Mouse (Mus musculus) lung, postnatal 0 days (tissue): ENCODE results near the gene Fbln2.

Experiments used
- CTCF ChIP-seq: IDR thresholded peaks from 2 replicates; pipeline ENCODE4 v1.5.1; 2016; ENCODE audit warnings: antibody characterized with exemption, mild to moderate bottlenecking
- EP300 ChIP-seq: IDR thresholded peaks from 2 replicates; pipeline ENCODE4 v1.6.1; 2016; ENCODE audit warnings: antibody characterized with exemption, mild to moderate bottlenecking, control low read depth

GRCm38 (mm10) chr6:91312491-91312890, 100.2 kb downstream of the Fbln2 start:
- no peak for TF ChIP-seq CTCF
- TF ChIP-seq EP300, result no peak
